Mouse (Mus musculus) lung, postnatal 14 days (tissue): ENCODE results near the gene Adamtsl1.

Source experiments
- DNase-seq: peaks from one replicate; pipeline ENCODE4 v3.0.0; 2021

The Adamtsl1 gene

DNA sequence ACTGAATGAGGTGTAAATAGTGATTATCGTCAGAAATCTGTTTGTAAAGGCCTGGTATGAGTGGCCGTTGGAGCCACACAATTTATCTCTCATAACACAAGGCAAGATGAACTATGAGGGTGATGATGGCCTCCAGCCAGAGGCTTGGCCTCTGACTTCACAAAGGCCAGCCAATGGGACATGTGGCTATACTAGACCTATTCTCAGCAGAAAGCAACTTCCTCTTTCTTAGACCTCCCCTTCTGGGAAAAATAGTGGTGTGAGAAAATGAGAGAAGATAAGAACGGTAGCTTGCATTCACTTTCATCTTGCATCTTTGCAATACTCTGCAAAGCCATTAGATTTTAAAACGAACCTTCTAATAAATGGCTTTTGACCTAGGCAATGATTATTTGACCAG, 439.6 kb downstream of the Adamtsl1 start:
- no peak for DNase-seq

DNA sequence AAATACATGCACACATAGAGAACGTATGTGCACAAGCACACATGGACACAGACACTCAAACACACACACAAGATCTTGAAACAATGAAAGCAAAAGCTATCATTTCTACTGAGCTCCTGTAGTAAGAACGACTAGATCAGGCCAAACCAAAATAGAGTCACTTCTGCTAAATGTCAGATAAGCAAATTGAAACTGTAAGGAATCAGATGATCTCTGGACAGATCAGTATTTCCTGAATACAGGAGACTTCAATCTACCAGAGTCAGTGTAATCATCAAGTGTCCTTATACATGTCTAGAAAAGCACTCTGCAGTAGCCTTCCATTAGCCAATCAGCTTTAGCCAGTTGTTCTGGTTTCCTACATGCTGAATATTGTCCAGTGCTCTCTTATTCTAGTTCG, 441.4 kb downstream of the Adamtsl1 start:
- DNase-seq = no peak

DNA sequence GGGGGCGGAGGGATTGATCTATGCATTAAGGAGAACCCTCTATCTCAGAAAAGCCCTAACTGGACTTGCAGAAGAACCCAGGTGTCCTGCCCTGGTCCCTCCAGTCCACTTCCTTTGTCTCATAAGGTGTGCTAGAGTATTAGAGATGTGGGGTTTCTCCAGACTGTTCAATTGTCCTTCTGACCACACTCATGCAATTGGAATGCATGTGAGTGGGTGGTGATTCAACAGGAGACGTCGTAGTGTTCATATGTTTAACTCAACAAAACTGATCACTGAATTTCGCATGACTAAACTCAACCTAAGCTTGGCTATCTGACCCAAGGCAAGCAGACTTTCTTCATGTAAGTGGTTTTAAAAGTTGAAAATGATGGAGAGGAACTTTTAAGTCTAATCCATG, 443.3 kb downstream of the Adamtsl1 start:
- no peak for DNase-seq

DNA sequence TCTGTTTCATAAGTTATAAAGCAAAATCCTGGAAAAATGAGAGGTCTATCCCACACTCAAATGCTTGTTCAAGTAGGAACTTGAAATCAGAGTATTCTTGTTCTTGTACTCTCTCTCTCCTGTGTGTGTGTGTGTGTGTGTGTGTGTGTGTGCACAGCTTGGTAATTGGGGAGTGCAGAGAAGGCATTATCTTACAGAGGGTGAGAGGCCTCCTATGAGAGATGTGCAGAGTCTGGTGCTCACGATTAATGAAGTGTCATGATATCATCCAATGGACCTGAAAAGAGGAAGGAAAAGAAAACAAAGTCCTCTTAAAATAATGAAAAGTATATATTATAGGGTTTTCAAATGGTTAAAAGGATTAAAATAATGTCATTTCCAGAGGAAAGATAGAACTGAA, 443.9 kb downstream of the Adamtsl1 start:
- no peak for DNase-seq

DNA sequence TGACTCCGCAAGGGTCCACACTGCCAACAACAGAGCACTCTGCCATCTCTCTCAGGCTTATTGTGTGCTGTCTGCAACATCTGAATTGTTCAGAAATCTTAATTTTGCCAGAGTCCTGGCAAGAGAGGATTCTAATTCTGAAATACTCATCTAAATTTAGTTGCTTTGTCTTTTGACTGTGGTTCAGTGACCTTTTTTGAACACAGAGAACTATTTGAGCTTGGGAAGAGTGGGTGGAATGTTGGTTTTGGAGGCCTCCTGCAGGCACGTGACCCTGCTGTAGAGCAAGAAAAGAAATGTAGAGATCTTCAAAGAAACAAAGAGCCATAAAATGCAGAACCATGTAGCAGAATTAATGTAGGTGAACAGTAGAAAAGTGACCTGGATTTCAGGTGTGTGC, 445.0 kb downstream of the Adamtsl1 start:
- no peak for DNase-seq

DNA sequence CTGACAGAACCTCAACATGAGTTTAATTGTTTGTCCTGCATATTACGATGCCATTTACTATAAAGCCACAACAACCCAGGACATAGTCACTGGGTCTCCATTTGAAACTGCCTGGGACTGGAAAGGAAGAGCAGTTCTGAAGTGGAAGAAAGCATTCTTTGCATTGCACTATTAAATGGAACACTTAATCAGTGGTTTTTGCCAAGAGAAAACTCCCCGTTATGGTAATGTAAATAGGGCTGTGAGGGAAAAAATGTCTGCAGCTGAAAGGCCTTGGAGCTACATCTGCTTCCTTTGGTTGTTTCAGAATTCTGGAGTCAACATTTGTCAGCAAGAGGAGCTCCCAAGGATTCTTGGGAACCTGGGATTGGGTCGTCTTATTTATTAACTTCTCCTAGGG, 462.2 kb downstream of the Adamtsl1 start:
- no peak for DNase-seq

DNA sequence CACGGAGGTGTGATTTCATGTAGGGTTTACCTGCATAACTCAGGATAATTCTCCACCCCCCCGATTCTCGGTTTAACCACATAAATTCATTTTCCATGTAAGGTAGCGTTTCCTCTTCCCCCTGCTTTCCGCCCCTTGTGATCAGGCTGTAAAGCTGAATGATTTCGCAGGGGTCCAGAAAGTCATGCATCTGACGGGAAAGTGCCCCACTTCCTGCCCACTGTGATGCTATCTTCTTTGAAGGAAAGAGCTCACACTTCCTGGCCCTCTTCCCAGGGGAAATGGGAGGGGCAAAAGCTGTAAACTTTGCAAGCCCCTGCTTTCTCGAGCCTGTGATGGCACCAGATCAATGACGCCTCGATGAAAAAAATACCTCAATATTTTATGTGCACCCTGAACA, 465.2 kb downstream of the Adamtsl1 start:
- DNase-seq = peak; percentile 10

DNA sequence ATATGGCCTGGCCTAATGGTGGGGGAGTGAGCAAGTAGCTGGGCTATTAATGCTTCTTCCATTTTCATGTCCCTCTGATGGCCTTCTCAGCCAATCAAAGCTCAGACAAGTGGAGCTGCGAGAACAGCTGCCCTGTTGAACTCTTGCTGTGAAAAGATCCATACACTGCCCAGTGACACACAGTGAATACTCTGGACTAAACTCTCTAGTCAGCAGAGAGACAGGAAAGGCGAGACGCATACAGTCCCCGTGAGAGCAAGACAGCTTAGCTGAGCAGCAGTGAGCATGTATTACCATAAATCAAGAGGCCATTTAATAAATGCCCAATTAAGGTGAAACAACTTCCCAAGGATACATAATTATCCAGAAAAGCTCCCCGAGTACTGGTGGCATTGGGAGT, 492.6 kb downstream of the Adamtsl1 start:
- DNase-seq = no peak

DNA sequence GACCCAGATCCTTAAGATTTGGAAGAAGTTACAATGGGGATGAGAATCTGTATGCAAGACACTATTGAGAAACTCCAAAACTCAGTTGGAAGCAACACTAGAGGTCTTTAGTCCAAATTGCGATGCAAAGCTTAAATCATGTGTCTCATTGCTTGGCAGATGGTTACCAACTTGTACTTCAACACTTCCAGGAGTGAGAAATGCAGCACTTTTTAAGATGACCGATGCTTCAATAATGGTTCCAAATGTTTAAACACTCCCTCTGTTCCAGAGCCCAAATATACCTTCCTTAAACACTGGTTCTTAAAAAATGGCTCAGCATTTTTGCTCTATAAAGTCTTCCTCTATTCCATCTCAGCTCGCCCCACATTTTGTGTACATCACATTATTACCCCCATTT, 499.7 kb downstream of the Adamtsl1 start:
- no peak for DNase-seq

DNA sequence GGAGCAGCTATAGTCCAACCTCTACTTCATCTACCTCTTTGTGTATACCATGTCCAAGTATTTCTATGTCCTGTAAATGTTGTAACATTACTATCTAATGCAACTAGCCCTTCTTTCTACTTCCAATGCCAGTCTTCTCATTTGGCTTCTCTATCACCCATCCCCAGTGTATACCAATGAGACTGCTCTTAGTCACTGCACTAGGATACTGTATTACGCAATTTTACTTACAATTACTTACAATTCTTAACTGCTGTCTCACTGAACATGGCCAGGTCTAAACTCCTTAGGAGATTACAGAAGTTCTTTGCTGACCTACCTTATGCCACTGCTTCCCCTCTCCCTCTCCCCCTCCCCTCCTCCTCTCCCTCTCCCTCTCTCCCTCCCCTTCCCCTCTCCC, 505.0 kb downstream of the Adamtsl1 start:
- no peak for DNase-seq

DNA sequence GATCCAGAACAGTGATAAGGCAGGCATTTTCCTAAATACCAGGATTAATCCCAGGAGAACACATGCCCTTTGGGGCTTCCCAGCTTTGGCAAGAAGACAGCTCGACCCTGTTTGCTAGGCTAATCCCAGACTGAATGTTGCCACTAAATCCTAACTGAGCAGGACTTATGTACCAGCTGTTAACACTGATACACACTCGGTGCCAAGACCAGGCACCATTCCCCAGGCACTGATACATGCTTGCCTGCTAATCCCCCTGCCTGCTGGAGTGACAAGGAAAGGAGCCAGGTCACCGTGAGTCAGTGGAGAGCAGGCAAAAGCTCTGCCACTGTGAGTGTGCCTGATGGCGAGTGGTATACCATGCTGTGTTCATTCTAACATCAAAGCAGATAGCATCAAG, 505.6 kb downstream of the Adamtsl1 start:
- DNase-seq = no peak

DNA sequence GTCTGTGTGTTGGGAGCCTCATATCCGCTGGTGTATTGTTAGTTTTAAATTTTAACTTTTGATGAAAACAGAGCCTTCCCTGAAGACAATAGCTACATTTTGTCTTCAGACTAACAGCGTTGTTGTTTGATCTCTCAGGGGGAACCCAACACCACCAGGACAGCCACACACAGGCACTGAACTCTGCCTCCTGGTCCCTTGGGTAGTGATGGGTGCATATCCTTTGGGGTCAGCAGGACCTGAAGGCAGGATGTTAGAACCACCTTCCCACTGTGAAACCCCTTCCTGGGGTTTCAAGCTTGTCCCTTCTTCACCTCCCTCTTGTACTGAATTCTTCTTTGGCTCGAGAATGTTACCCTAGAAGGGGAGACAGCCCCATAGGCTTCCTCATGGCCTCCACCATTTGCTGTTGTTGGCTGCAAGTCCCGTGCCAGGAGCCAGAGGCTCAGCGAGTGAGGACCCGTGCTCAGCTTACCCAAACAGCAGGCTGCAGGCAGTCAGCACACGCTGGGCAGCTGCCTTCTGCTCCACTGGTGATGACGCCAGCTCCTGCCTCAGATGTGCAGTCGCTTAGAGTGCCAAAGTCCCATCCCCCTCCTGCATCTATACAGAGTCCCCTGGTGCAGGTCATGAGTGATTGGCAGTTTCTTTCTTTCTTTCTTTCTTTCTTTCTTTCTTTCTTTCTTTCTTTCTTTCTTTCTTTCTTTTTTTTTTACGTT, 506.6 kb downstream of the Adamtsl1 start:
- no peak for DNase-seq

DNA sequence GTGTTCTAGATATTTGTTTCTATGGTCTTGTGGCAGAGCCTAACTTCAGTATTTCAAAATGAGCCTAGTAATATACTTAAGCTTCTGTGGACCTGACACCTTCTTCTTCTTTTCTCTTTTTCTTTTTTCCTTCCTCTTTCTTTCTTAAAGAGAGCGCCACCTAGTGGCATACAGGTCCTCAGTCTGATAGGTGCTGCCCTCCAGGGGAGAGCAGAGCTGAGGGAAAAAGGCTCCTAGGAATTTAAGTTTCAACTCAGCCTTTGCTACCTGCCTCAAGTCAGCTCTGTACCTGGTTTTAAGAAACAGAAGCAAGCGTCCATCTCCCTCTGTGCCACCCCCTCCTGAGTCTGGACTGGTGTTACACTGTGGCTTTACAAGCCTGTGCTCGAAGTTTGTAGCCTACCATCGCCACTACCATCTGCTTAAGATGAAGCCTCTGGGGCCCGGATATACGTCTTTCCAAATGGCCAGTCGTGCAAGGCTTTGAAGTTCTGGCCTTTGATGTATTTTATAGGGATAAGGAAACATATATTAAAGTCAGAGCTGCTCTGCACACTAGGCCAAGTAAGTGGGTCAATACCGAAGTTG, 510.7 kb downstream of the Adamtsl1 start:
- DNase-seq = peak; percentile 60

DNA sequence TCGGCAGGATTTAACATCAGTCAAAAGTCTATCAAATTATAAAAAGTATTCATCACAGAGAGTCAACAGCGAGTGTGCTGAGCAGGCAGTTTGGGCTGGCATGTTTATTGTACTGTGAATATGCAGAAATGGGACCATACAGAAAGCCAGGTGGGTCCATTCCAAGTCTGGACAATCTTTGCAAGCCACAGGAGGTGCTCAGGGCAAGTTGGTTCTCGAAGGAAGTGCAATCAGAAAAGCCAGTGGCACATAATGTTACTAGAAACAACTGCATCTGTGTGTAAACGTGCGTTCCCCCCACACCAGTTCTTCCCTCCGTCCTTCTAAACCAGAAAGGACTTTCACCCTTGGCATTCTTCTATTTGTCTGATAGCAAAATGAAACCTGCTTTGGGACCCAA, 515.5 kb downstream of the Adamtsl1 start:
- DNase-seq = peak; percentile 6

DNA sequence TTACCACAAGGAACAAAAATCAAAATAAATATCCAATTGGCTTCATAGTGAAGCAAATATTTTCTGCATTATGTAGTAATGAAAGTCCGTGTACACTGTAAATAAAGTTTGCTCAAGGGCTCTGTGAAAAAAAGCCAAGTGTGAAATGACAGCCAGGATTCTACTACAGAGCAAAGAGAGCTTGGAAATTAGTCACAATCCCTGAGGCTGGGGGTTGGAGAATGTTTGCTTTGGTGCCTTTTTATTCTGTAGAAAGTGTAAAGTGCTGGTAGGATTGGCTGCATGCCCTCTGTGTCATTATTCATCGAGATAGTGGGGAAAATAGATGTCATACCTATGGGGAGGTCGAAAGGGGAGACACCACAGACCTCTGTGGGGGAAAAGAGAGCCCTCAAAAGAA, 516.2 kb downstream of the Adamtsl1 start:
- peak; percentile 29 for DNase-seq

DNA sequence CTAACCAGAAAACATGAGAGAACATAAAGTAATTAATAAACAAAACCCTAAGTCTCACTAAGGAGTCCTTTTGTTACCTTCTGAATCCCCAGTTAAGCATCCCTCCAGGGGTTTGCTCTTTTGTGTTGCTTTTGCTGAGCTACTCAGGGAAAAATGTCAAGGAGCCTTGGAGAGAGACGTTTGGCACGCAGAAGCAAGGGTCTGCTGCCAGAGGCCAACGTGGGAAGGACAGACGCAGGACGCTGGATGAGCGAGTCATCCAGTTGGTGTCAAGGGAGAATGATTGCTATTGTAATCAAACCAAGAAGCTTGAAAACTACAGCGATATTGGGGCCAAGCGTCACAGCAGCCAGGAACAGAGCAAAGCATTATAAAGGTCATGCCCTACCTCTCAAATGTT, 517.1 kb downstream of the Adamtsl1 start:
- peak; percentile 24 for DNase-seq

DNA sequence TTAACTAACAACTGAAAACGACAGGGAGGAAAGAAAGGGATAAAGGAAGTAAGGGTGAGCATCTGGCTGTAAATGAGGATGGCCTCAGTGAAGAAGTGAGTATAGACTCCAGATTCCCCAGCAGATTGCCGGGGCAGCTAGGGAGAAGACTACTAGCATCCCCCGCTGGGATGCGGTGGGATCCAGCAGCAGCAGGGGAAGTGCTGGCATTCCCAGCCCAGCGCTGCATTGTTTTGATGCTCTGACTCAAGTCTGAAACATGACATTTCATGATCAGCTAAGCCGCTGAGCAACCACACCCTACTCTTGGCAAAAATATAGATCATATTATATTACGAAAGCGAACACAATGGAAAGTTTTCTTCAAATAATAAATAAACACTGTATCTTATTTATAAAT, 526.9 kb downstream of the Adamtsl1 start:
- DNase-seq = no peak

DNA sequence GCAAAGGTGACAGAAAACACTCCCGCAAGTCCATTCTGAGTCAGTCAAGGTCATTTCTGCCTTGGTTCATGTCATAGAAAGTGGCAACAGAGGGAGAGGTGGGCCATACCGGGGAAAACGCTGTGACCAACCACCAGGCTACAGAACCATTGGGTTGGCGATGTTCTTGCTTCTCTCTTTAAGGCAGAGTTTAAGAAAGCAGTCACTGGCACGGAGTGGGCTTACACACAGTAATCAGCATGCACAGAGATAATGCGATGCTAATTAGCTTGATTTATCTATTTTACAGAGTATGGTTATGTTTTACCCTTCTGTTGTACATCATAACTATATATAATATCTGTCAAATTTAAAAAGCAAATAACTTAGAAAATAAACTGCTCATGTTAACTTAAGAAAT, 531.5 kb downstream of the Adamtsl1 start:
- DNase-seq = no peak

DNA sequence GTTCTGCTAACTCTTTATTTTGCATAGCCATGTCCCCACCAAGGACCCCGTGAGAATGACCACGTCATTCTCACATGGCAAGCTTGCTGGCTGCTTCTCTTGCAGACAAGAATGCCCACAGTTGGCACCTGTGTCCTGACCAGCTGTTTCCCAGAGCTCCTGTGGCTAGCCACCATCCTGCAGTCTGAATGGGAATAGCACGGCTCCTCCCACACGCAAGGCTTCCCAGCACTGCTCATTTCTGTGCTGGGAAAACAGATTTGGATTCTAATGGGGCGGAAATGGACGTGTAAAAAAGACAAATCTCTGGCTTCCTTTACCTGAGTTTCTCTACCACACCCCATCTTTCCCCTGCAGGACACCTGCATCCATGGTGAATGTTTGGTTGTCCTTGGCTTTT, 531.9 kb downstream of the Adamtsl1 start:
- DNase-seq = no peak

DNA sequence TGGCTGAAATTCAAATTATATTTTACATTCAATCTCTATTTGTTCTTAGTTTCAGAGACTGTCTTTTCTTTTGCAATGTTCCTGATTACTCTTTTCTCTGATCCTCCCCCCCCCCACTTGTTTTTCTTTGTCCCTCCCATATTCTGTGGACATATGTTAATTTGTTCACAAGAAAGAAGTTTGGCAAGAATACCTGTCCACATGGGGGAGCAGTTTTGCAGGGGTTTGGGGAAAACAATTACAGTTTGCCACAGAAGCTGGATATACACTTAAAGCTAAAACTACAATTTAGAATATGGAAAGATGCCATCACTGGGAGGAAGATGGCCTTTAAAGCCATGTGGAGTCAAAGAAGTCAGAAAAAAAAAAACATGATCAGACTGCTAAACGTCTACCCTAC, 532.9 kb downstream of the Adamtsl1 start:
- DNase-seq = peak; percentile 33

DNA sequence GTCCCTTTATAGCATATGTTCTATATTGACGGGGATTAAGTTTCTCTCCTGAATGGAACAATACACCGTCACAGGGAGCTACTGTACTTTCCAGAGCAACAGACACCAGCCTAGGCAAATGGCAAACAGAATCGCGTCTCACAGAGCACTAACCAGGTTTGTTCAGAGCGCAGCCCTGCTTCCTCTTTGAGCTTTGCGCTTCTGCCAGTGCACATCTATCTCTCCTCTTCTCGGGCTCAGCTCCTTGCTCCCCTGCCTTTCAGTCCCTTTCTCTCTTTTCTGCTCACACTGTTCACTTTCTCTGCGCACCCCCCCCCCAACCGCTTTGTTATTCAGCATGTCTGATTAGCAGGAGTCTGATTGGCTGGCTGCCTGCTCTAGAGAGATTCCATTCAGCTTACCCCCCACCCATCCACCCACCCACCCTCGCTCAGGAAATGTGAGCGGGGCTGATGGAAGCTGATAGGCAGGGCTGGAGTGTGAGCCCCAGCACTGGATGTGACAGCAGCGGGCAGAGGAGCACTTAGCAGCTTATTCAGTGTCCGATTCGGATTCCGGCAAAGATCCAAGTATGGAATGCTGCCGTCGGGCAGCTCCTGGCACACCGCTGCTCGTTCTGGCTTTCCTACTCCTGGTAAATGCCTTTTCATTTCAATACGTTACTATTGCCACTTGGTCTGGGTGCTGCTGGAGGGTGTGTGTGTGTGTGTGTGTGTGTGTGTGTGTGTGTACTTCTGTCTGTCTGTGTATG, 539.7 kb downstream of the Adamtsl1 start:
- peak; percentile 42 for DNase-seq

DNA sequence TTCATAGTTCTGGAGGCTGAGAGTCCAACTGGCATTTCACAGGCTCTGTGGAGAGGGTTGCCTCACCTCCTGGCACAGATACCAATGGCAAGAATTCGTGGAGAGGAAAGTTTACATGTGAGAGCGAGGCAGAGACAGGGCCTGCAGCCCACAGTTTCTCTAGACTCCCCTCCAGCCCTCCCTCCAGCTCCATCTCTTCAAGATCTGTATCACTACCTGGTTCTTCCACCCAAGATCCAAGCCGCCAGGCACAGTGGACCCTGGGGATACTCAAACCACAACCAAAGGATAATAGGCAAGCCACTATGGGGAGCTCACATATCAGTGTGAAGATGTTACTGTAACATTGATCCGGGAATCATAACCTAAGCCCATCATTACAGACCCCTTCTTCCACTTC, 546.6 kb downstream of the Adamtsl1 start:
- no peak for DNase-seq

DNA sequence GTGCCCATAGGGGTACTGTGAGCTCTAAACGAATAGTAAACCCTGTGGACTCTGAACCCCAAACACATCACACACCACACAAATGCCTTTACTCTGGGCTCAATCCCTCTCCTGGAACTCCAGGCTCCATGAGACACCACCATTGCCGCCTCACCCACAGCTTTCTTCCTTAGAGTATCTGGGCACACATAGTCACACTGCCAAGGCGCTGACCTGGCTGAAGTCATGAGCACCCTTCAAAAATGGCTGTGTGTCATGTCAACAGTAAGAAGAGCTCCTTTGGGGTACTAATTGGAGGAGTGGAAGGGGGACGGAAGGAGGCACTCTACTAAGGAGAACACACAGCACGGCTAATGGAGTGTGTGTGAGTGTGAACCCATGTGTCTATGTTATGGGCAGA, 554.4 kb downstream of the Adamtsl1 start:
- peak; percentile 24 for DNase-seq
